Mouse (Mus musculus) hindbrain, embryonic 14.5 days (tissue): Measurements from ENCODE around the gene Gm8909. TPM values are rescaled to one million over a fixed set of nuclear protein-coding genes. Genes with fewer than 3 reads are reported as not detected.
"Not testable (repeated sequence)": the region's sequence is repeated elsewhere in the genome, so short reads cannot be mapped to it uniquely, and the experiment has no call there.

ENCODE experiments used
- ATAC-seq: fragments of 200-750 bp; cut with Nextera tagmentation; 2 replicates; pipeline ENCODE4 v1.8.0; 2017; ENCODE audit warnings: moderate number of reproducible peaks, mild to moderate bottlenecking, moderate TSS enrichment, moderate library complexity; ENCODE audit not compliant: low FRiP score
- DNase-seq: peaks from one replicate; pipeline ENCODE4 v3.0.0-alpha.2; 2015; ENCODE audit warnings: low spot score
- H3K27ac ChIP-seq: fragments of 300-500 bp; sonication (generic); 2 replicates; pipeline ENCODE4 v1.5.1; 2014; ENCODE audit warnings: mild to moderate bottlenecking, moderate library complexity
- H3K27me3 ChIP-seq: fragments of 300-500 bp; sonication (generic); 2 replicates; pipeline ENCODE4 v1.6.1; 2014; ENCODE audit warnings: mild to moderate bottlenecking, low read length, mixed read lengths; ENCODE audit not compliant: control insufficient read depth, insufficient read depth
- H3K36me3 ChIP-seq: fragments of 300-500 bp; sonication (generic); replicated peaks from 2 replicates; pipeline ENCODE4 v1.6.1; 2014; ENCODE audit not compliant: control insufficient read depth, insufficient read depth
- H3K4me1 ChIP-seq: fragments of 300-500 bp; sonication (generic); replicated peaks from 2 replicates; pipeline ENCODE4 v1.6.1; 2014; ENCODE audit warnings: antibody characterized with exemption, low read length, mixed read lengths; ENCODE audit not compliant: control insufficient read depth, insufficient read depth
- H3K4me2 ChIP-seq: fragments of 300-500 bp; sonication (generic); replicated peaks from 2 replicates; pipeline ENCODE4 v1.6.1; 2014; ENCODE audit warnings: mild to moderate bottlenecking, moderate library complexity
- H3K4me3 ChIP-seq: fragments of 300-500 bp; sonication (generic); replicated peaks from 2 replicates; pipeline ENCODE4 v1.5.1; 2014; ENCODE audit warnings: mild to moderate bottlenecking, low read length
- H3K9ac ChIP-seq: fragments of 300-500 bp; sonication (generic); 2 replicates; pipeline ENCODE4 v1.6.1; 2014
- H3K9me3 ChIP-seq: fragments of 300-500 bp; sonication (generic); 2 replicates; pipeline ENCODE4 v1.6.1; 2016; ENCODE audit warnings: low read length; ENCODE audit not compliant: control insufficient read depth
- WGBS: fragments of 180-500 bp; shearing (Covaris S2); extraction: QIAGEN DNeasy Blood & Tissue Kit; methylation state at CpG from one replicate; pipeline ENCODE4 v1.1.7; 2014; 5-methylcytosine and 5-hydroxymethylcytosine counted together
- polyA plus RNA-seq: library from polyadenylated mRNA; unstranded; fragments of >200 nt; fragmentation: Nextera tagmentation; extraction: Ambion mirVana; gene quantifications from 2 replicates; pipeline ENCODE4 v1.2.1, GENCODE M21; 2014

The Gm8909 gene
- polyA plus RNA-seq, 1 experiment from 2014 or later, result not detected

DNA sequence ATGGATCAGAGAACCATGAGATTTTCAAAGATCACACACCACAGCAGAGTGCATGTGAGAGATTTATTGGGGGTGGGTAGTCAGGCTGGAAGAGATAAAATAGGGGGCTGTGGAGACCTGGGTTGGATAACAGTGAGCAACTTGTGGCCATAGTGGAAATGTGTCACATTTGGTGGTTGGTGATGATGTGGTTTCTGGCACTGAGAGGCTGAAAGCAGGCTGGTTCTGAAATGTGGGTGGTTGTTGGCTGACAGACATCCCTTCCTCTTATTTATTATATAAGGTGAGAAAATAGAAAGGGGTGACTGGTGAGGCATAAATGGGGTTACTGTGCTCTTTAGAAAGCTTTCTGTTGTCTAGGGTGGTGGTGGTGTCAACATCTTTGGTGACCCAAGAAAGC, 1.4 kb upstream of the Gm8909 start:
- H3K27ac ChIP-seq, result no peak overlapping the region
- no peak overlapping the region for H3K4me3 ChIP-seq
- no peaks in the 10 kb centered on the region for H3K4me1 ChIP-seq
- H3K4me2 ChIP-seq, result no peak overlapping the region
- ATAC-seq, result no peak
- H3K9ac ChIP-seq, result no peak overlapping the region
- DNase-seq, result no peak
- H3K36me3 ChIP-seq, result no peaks in the 10 kb centered on the region
- H3K27me3 ChIP-seq, result peaks cover 60% of the 10 kb centered on the region
- no peaks in the 10 kb centered on the region for H3K9me3 ChIP-seq

DNA sequence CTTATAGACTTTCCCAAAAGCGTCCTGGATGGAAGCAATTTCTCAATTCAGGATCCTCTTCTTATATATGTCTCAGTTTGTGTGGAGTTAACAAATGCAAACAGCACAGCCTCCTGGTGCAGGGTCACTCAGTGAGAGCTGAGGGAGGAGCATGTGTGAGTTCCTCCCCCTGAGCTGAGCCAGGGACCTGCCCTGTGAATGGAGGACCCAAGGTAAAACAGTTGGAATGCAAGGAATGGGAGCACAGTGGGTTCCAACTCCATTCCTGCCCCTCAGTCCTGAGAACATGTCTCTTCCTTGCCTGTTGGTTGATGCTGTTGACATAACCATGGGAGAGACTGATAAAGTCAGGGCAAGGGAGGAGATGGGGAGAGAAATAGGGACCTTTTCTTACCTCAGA, 757 bp upstream of the Gm8909 start:
- not testable (repeated sequence) for H3K27ac ChIP-seq, DNase-seq, H3K4me2 ChIP-seq, H3K9me3 ChIP-seq, H3K4me3 ChIP-seq, ATAC-seq, H3K36me3 ChIP-seq, H3K9ac ChIP-seq, H3K4me1 ChIP-seq
- H3K27me3 ChIP-seq, result peaks cover 67% of the 10 kb centered on the region
- no CpG with 5 or more reads among the region's 1 CpGs for WGBS

DNA sequence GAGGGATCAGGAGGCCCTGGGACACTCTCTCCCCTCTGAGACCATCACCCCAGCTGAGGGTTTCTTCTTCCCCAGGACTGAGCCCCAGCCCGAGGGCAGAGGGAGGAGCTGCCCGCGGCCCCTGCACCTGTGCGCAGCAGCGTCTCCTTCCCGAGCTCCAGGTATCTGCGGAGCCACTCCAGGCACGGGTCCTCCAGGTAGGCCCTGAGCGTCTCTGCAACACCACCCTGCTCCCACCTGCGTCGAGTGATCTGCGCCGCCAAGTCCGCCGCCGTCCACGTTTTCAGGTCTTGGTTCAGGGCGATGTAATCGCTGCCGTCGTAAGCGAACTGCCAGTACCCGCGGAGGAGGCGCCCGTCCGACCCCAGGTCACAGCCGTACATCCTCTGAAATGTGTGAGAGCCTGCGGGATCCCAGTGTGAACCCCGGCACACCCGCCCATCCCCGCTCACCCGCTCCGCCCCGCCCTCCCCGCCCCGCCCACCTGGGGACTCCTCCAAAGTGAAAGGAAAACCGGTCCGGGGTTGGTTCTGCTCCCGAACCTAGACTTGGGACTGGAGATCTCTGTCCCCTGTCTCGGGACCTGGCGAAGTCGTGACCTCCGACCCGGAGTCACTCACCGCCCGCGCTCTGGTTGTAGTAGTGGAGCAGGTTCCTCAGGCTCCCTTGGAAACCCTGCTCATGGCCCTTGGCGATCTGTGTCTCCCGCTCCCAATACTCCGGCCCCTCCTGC, 865 bp downstream of the Gm8909 start:
- peak overlapping the region; percentile 17 for H3K4me2 ChIP-seq
- H3K36me3 ChIP-seq, result no peaks in the 10 kb centered on the region
- H3K9me3 ChIP-seq, result no peaks in the 10 kb centered on the region
- 1% methylated on average over 45 of the region's 51 CpGs for WGBS
- DNase-seq (no peak), ATAC-seq (no peak)
- H3K4me3 ChIP-seq, result peak overlapping the region; percentile 11
- no peaks in the 10 kb centered on the region for H3K4me1 ChIP-seq
- H3K27ac ChIP-seq, result no peak overlapping the region
- H3K9ac ChIP-seq, result no peak overlapping the region
- H3K27me3 ChIP-seq, result peaks cover 82% of the 10 kb centered on the region

DNA sequence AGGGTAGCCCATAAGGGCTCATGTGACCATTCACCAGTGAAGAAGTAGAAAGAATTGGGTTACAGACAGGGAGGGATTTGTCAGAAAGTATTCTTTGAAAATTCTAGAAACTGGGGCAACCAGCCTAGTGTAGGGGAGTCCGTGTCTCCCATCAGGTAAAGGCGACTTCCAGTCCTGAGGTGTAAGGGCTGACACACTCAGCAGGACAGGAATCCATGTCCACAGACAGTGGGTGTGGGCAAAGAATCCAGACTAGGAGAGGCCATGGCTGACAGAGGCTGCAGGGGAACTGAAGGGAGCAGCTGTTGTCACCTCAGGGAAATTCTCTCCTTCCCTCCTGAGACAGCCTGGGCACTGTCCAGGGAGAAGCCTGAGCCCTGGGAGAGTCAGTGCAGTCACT, 1.4 kb downstream of the Gm8909 start:
- not testable (repeated sequence) for H3K4me3 ChIP-seq, H3K36me3 ChIP-seq, ATAC-seq, H3K27ac ChIP-seq, H3K4me1 ChIP-seq, DNase-seq, H3K9me3 ChIP-seq, H3K4me2 ChIP-seq, H3K9ac ChIP-seq
- 12% methylated on average over 2 of the region's 2 CpGs for WGBS
- H3K27me3 ChIP-seq, result peaks cover 86% of the 10 kb centered on the region

DNA sequence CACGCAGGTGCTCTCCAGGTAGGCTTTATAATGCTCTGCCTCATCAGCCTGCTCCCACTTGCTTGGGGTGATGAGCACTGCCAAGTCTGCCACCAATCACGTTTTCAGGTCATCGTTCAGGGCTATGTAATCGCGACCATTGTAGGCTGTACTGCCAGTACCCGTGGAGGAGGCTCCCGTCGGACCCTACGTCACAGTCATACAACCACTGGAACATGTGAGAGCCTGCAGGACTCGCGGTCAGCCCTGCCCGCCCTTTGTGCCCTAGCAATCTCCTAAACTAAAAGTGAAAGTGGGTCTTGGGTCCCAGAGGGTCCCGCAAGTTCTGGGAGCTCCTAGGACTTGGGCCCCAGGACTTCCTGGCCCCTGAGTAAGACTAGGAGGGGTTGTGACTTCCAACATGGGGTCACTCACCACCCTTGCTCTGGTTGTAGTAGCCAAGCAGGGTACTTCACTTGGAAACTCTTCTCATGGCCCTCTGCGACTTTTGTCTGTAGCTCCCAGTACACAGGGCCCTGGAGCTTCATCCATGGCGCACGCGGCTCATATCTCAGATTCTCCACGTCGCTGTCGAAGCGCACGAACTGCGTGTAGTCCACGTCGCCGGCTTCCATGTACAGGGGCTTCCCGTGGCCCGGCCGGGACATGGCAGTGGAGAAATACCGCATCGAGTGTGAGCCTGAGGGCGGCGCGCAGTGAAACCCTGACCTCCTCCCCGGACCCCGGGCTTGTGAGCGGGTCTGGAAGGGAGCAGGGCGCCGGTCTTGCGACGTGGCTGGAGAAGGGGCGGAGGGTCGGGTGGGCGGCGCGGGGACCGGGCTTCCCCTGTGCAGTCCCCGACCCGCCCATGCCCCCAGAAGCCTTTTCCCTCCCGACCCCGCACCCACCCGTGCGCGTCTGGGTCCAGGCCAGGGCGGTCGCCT, 6.9 kb downstream of the Gm8909 start:
- H3K27me3 ChIP-seq, result peaks cover 91% of the 10 kb centered on the region

DNA sequence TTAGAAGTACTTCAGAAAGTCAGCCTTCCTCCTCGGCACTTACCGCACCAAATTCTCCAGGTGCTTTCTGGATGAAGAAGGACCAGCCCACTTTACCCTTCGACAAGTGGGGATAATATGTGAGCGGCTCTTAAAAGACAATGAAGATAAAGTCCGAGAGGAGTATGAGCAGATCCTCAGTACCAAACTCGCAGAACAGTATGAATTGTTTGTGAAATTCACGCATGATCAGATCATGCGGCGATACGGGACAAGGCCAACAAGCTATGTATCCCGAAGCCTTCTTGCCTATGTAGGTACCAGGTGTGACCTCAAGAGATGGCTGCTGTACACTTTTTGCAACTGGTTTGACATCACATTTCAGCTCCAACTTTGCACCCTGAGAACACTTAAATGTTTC, 10.1 kb downstream of the Gm8909 start:
- peak overlapping the region; percentile 47 for H3K4me2 ChIP-seq
- not testable (repeated sequence) for H3K27ac ChIP-seq
- H3K4me3 ChIP-seq, result 0 out of 2 replicates have a peak overlapping the region, but pooled peaks have one; percentile 20

More for the DNA sequence above, 6.9 kb downstream of the Gm8909 start:
- Histone ChIP-seq H3K4me3 (peak overlapping the region; percentile 9; the same call in 1 of the 2 replicates), H3K4me1 (no peaks in the 10 kb centered on the region), H3K9ac (no peak overlapping the region), H3K36me3 (no peaks in the 10 kb centered on the region), H3K27ac (no peak overlapping the region), H3K4me2 (no peak overlapping the region; the same call in 1 of the 2 replicates), H3K9me3 (no peaks in the 10 kb centered on the region)
- DNase-seq (no peak), ATAC-seq (no peak)
- 2% methylated on average over 56 of the region's 56 CpGs for WGBS

DNA sequence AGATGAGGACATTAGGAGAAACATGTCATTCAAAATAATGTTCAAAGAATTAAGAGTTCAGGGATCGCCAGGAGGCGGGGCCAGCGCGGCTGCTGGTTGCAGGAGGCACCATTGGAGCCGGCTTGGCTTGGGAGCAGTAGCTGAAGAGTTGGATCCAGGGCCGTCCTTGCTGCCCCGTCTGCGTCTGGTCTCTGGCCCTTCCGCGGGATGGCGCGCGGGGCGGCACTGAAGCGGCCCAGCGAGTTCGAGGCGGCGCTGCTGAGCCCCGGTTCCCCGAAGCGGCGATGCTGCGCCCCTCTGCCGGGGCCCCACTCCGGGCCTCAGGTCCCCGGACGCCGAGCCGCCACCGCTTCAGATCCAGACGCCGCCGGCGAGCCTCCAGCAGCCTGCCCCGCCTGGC, 10.6 kb downstream of the Gm8909 start:
- H3K27me3 ChIP-seq, result peaks cover 77% of the 10 kb centered on the region
- not testable (repeated sequence) for DNase-seq

More for the DNA sequence above, 10.1 kb downstream of the Gm8909 start:
- 8% methylated on average over 11 of the region's 11 CpGs for WGBS
- not testable (repeated sequence) for DNase-seq, ATAC-seq, H3K4me1 ChIP-seq, H3K36me3 ChIP-seq, H3K9me3 ChIP-seq, H3K9ac ChIP-seq
- peaks cover 82% of the 10 kb centered on the region for H3K27me3 ChIP-seq

DNA sequence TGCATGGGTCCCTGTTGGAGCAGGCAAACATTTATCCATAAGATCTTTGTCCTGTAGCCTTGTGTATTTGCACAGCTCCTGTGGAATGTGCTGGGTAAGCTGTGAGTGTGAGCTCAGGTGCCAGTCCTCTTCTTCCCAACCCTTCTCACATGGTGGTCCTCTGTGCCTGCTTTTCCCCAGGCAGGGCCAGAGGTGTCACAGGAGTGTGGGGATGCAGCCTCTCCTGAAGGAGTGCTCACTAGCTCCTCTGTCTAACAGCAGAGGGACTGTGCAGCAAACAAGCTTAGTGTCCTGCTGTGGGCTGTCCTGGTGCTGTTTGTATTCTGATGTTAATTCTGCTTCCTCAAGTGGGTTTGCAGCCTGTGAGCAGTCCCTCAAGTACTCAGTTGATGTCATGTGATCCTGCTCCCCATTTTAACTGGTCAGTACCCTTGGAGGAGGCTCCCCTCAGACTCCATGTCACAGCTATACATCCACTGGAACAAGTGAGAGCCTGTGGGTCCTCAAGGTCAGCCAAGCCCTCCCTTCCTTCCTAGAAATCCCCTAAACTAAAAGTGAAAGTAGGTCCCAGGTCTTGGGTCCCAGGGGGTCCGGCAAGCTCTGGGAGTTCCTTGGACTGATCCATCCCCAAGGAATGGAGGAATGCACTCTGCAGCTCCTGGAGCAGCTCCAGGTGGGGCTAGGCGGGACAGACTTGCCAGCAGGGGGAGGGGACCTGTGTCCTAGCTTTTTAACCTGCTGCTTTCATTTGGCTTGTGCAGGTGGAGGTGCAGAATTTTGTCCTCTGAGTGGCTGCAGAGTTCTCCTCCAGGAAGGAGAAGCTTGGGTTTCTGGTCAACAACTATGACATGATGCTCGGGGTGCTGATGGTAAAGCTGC, 13.8 kb downstream of the Gm8909 start:
- Histone ChIP-seq H3K4me3 (no peak overlapping the region), H3K9ac (no peak overlapping the region), H3K27me3 (peaks cover 51% of the 10 kb centered on the region), H3K4me2 (no peak overlapping the region), H3K4me1 (no peaks in the 10 kb centered on the region), H3K9me3 (no peaks in the 10 kb centered on the region), H3K27ac (no peak overlapping the region), H3K36me3 (no peaks in the 10 kb centered on the region)
- 27% methylated on average over 3 of the region's 3 CpGs for WGBS
- no peak for ATAC-seq
- no peak for DNase-seq

More for the DNA sequence above, 10.6 kb downstream of the Gm8909 start:
- not testable (repeated sequence) for H3K9ac ChIP-seq, H3K9me3 ChIP-seq, H3K27ac ChIP-seq, H3K36me3 ChIP-seq, H3K4me1 ChIP-seq, ATAC-seq
- WGBS, result 1% methylated on average over 36 of the region's 36 CpGs
- Histone ChIP-seq H3K4me3 (peak overlapping the region; percentile 20), H3K4me2 (peak overlapping the region; percentile 47)
